Mouse (Mus musculus) embryonic fibroblast, embryonic 13.5 days (primary cell): ENCODE data around the gene Rapgef4. TPM values are rescaled to one million over a fixed set of nuclear protein-coding genes. Genes with fewer than 3 reads are reported as not detected.

Source experiments
- H3K27ac ChIP-seq: 2 replicates; pipeline ENCODE4 v1.5.1; 2012; ENCODE audit warnings: low read length, control low read depth, inconsistent platforms; ENCODE audit not compliant: insufficient read depth
- H3K4me1 ChIP-seq: 2 replicates; pipeline ENCODE4 v1.6.1; 2011; ENCODE audit warnings: low read length; ENCODE audit not compliant: control insufficient read depth, insufficient read depth
- H3K4me3 ChIP-seq: 2 replicates; pipeline ENCODE4 v1.5.1; 2011; ENCODE audit warnings: mild to moderate bottlenecking, control low read depth, low read length; ENCODE audit not compliant: insufficient read depth
- CTCF ChIP-seq: IDR thresholded peaks from 2 replicates; pipeline ENCODE4 v1.5.1; 2011; ENCODE audit warnings: mild to moderate bottlenecking, control low read depth, low read length, moderate library complexity, borderline replicate concordance; ENCODE audit not compliant: insufficient read depth
- POLR2A ChIP-seq: IDR thresholded peaks from 2 replicates; pipeline ENCODE4 v1.6.1; 2011; ENCODE audit warnings: low read depth, mild to moderate bottlenecking, control low read depth, low read length, moderate library complexity
- polyA plus RNA-seq: library from polyadenylated mRNA; stranded (reverse); fragments of >200 nt; gene quantifications from 2 replicates; pipeline ENCODE4 v1.2.4, GENCODE M21; 2011; ENCODE audit warnings: low read depth; ENCODE audit not compliant: missing spikeins, insufficient read length

The Rapgef4 gene
- polyA plus RNA-seq, 1 experiment = not detected

GRCm38 (mm10) chr2:72267390-72267789 is 286.4 kb downstream of the Rapgef4 start:
- Histone ChIP-seq H3K4me3 (no peak overlapping the region), H3K4me1 (no peaks in the 10 kb centered on the region), H3K27ac (no peak overlapping the region)
- no peak for TF ChIP-seq POLR2A
- no peak for TF ChIP-seq CTCF

DNA sequence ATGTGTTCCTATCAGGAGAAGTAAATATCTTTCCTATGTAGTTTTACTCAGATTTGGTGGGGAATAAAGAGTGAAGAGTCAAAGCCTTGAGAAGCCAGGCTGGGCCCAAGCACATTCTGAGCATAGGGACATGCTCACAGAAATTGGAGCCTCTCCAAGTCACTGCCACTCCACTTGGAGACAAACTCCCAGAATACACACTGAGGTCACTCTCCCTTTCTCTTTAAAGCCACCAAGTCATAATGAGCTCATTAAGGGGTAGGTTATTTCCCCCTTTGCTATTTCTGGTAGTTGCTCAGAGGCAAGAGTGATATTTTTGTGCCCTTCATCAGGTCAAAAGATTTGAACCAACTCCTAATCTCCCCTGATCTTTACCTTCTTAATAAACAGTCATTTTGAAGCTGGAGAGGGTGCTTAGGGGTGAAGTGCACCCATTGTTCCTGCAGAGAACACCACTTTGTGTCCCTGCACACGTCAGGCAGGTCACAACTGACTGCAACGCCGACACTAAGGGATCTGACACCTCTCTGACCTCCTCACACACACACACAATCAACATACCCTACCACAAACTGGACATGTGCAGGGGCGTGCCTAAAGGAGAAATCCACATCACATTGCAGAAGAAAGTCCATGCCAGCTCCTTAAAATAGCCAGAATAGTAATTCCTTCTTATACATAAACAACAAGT is 288.8 kb downstream of the Rapgef4 start:
- Histone ChIP-seq H3K27ac (no peak overlapping the region), H3K4me1 (no peaks in the 10 kb centered on the region), H3K4me3 (no peak overlapping the region)
- TF ChIP-seq POLR2A = no peak
- no peak for TF ChIP-seq CTCF

- TF ChIP-seq POLR2A (no peak), CTCF (no peak)
Measured at GRCm38 (mm10) chr2:72278247-72278873, 297.3 kb downstream of the Rapgef4 start.

GRCm38 (mm10) chr2:72280524-72280923 is 299.5 kb downstream of the Rapgef4 start:
- H3K4me1 ChIP-seq = peaks cover 2% of the 10 kb centered on the region; the same call in 1 of the 2 replicates
- no peak overlapping the region; the same call in 1 of the 2 replicates for H3K27ac ChIP-seq
- no peak for TF ChIP-seq CTCF
- no peak for TF ChIP-seq POLR2A
- H3K4me3 ChIP-seq = no peak overlapping the region

More at GRCm38 (mm10) chr2:72278247-72278873, 297.3 kb downstream of the Rapgef4 start:
- H3K4me1 ChIP-seq = peaks cover 2% of the 10 kb centered on the region; the same call in 1 of the 2 replicates
- peak overlapping the region; percentile 47; the same call in 1 of the 2 replicates for H3K27ac ChIP-seq
- H3K4me3 ChIP-seq = no peak overlapping the region

- TF ChIP-seq POLR2A = no peak
- no peak for TF ChIP-seq CTCF
- no peak overlapping the region for H3K4me3 ChIP-seq
- H3K4me1 ChIP-seq = peaks cover 2% of the 10 kb centered on the region; the same call in 1 of the 2 replicates
- no peak overlapping the region for H3K27ac ChIP-seq
Measured at GRCm38 (mm10) chr2:72281971-72282370, 300.9 kb downstream of the Rapgef4 start.

- no peak for TF ChIP-seq CTCF
- no peak for TF ChIP-seq POLR2A
- Histone ChIP-seq H3K27ac (no peak overlapping the region), H3K4me3 (no peak overlapping the region), H3K4me1 (peaks cover 9% of the 10 kb centered on the region)
Measured at GRCm38 (mm10) chr2:72282733-72283132, 301.7 kb downstream of the Rapgef4 start.

GRCm38 (mm10) chr2:72284689-72285088 is 303.6 kb downstream of the Rapgef4 start:
- no peak for TF ChIP-seq CTCF
- no peak for TF ChIP-seq POLR2A
- Histone ChIP-seq H3K4me3 (no peak overlapping the region), H3K27ac (no peak overlapping the region), H3K4me1 (peaks cover 13% of the 10 kb centered on the region)

DNA sequence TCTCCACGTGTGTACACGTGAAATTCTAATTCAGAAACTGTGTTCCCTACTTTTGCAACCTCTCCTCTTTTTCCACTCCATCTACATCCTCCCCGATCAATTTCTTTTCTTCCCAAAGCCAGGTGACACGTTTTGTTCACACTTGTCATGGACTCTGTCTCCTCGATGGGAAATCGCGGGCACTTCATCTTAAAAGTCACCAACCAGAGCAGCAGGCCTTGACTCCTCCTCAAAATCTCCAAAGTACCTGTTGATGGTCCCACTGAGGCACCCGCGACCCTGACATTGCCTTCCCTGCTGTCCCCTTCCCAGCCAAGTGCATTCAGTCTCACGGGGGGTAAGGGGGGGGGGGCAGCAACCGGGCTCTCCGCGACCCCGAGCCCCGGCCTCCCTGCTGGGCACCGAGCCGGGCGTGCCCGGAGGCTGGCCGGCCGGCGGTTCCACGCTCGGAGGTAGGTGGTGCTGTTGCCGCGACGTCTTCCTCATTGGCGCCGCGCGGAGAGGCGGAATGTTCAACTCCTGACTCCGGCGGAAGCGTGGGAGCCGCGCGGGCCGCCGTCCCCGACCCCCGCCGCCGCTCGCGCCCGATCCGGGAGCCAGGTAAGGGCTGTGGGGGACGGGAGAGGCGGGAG is 304.3 kb downstream of the Rapgef4 start, which contains the start of gene Map3k20:
TSS of gene Map3k20 (plus strand) at position 382 of the 632 bp plus-strand sequence.
- peak; percentile 31 for TF ChIP-seq POLR2A
- TF ChIP-seq CTCF = peak; percentile 24; the same call in 1 of the 2 replicates
- H3K4me3 ChIP-seq = peak within 1 kb of the TSS; percentile 98
- H3K4me1 ChIP-seq = peaks cover 15% of the 10 kb centered on the region
- peak within 1 kb of the TSS; percentile 92 for H3K27ac ChIP-seq

GRCm38 (mm10) chr2:72285888-72286661 is 305.0 kb downstream of the Rapgef4 start:
- H3K4me1 ChIP-seq = peaks cover 13% of the 10 kb centered on the region
- TF ChIP-seq POLR2A (no peak; the same call in 1 of the 2 replicates), CTCF (no peak)
- peak overlapping the region; percentile 92 for H3K27ac ChIP-seq
- peak overlapping the region; percentile 98 for H3K4me3 ChIP-seq
